Mouse (Mus musculus): ENCODE data around the gene Mamdc4.

DNA sequence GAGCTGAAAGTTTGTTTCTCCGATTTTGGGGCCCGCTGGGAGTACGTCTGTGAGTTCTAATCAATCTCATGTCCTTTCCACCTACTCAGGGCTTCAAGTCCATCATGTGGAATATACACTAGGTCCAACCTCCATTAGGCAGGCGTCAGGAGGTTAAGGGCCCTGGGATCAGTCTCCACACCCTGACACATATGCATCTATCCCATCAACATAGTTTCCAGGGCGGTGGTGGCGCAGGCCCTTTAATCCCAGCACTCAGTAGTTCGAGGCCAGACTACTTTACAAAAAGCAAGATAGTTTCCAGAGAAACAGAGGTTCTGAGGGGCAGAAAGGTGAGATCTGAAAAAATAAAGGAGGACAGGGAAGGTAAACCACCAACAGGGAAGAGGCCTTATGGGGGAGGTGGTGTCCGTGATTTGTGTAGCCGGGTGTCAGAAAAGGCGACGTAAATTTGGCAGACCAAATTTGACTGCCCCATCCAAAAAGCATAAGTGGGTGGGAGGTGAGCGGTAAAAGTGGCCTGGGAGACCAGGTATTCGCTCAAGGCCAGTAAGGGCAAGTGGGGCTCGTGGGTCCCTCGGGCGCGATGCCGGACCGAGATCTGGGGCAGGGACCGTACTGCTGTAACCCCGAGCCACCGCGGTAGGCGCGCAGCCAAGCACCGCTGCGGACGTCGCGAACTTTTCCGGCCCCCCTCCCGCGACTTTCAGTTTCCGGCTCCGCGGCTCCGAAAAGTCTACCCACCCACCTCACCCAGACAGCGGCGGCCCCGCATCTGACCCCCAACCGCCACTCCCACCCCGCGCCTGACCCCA, 28.4 kb downstream of the Mamdc4 start:
- TF ChIP-seq CTCF (conservative IDR thresholded peaks at IDR 0.05; ENCODE audit: insufficient read depth, insufficient read length, low read depth, low read length) (no peak), POLR2A (IDR thresholded peaks at IDR 0.05; ENCODE audit: low read depth, low read length) (peak; percentile 3)

All from kidney, adult 2 months (tissue).